Mouse (Mus musculus) hindbrain, embryonic 15.5 days (tissue): ENCODE data around the gene Slc16a5. TPM values are rescaled to one million over a fixed set of nuclear protein-coding genes. Genes with fewer than 3 reads are reported as not detected.

Experiments
- ATAC-seq: fragments of 200-750 bp; cut with Nextera tagmentation; 2 replicates; pipeline ENCODE4 v1.8.0; 2017; ENCODE audit warnings: low read depth, moderate number of reproducible peaks, moderate TSS enrichment; ENCODE audit not compliant: low FRiP score
- H3K27ac ChIP-seq: fragments of 300-500 bp; sonication (generic); replicated peaks from 2 replicates; pipeline ENCODE4 v1.5.1; 2015; ENCODE audit warnings: mild to moderate bottlenecking, inconsistent platforms
- H3K27me3 ChIP-seq: fragments of 300-500 bp; sonication (generic); 2 replicates; pipeline ENCODE4 v1.6.1; 2015; ENCODE audit warnings: control low read depth, inconsistent platforms
- H3K36me3 ChIP-seq: fragments of 300-500 bp; sonication (generic); 2 replicates; pipeline ENCODE4 v1.6.1; 2015; ENCODE audit warnings: control low read depth, inconsistent platforms
- H3K4me1 ChIP-seq: fragments of 300-500 bp; sonication (generic); replicated peaks from 2 replicates; pipeline ENCODE4 v1.6.1; 2015; ENCODE audit warnings: control low read depth, inconsistent platforms
- H3K4me2 ChIP-seq: fragments of 300-500 bp; sonication (generic); 2 replicates; pipeline ENCODE4 v1.6.1; 2015; ENCODE audit warnings: moderate library complexity, mild to moderate bottlenecking, inconsistent platforms
- H3K4me3 ChIP-seq: fragments of 300-500 bp; sonication (generic); 2 replicates; pipeline ENCODE4 v1.5.1; 2015; ENCODE audit warnings: mild to moderate bottlenecking, inconsistent platforms
- H3K9ac ChIP-seq: fragments of 300-500 bp; sonication (generic); 2 replicates; pipeline ENCODE4 v1.6.1; 2015; ENCODE audit warnings: inconsistent platforms
- H3K9me3 ChIP-seq: fragments of 300-500 bp; sonication (generic); 2 replicates; pipeline ENCODE4 v1.6.1; 2016; ENCODE audit warnings: control low read depth, inconsistent platforms
- WGBS: fragments of 180-500 bp; shearing (Covaris S2); methylation state at CpG from one replicate; pipeline ENCODE4 v1.1.7; 2015; 5-methylcytosine and 5-hydroxymethylcytosine counted together
- polyA plus RNA-seq: library from polyadenylated mRNA; unstranded; fragments of >200 nt; fragmentation: Nextera tagmentation; extraction: Ambion mirVana; gene quantifications from 2 replicates; pipeline ENCODE4 v1.2.1, GENCODE M21; 2015

Gene Slc16a5
- polyA plus RNA-seq, 1 experiment from 2014 or later = 0.17 TPM

- Histone ChIP-seq H3K4me2 (peak overlapping the region; percentile 76), H3K27me3 (no peaks in the 10 kb centered on the region), H3K4me1 (peaks cover 44% of the 10 kb centered on the region), H3K9me3 (no peaks in the 10 kb centered on the region), H3K4me3 (peak overlapping the region; percentile 98), H3K27ac (peak overlapping the region; percentile 91), H3K36me3 (no peaks in the 10 kb centered on the region), H3K9ac (peak overlapping the region; percentile 99)
- no peak for ATAC-seq
- WGBS = 9% methylated on average over 8 of the region's 8 CpGs
These were observed 50.3 kb downstream of the Slc16a5 start for GRCm38 (mm10) chr11:115512407-115513183.

GRCm38 (mm10) chr11:115513271-115514237 lies 51.3 kb downstream of the Slc16a5 start:
- Histone ChIP-seq H3K36me3 (no peaks in the 10 kb centered on the region), H3K4me2 (peak overlapping the region; percentile 76), H3K27ac (peak overlapping the region; percentile 91), H3K4me1 (peaks cover 34% of the 10 kb centered on the region), H3K9me3 (no peaks in the 10 kb centered on the region), H3K9ac (peak overlapping the region; percentile 99), H3K27me3 (no peaks in the 10 kb centered on the region), H3K4me3 (peak overlapping the region; percentile 98)
- WGBS = under 1% methylated on average over 57 of the region's 57 CpGs
- ATAC-seq = peak; percentile 71

- H3K4me2 ChIP-seq = peak within 1 kb of the TSS; percentile 76
- peak; percentile 98 for ATAC-seq
- peak within 1 kb of the TSS; percentile 99 for H3K9ac ChIP-seq
- under 1% methylated on average over 24 of the region's 24 CpGs for WGBS
- peak within 1 kb of the TSS; percentile 91 for H3K27ac ChIP-seq
- no peaks in the 10 kb centered on the region for H3K9me3 ChIP-seq
- no peaks in the 10 kb centered on the region for H3K27me3 ChIP-seq
- H3K4me3 ChIP-seq = peak within 1 kb of the TSS; percentile 98
- H3K36me3 ChIP-seq = no peaks in the 10 kb centered on the region
- peaks cover 29% of the 10 kb centered on the region for H3K4me1 ChIP-seq
These were observed 52.0 kb downstream of the Slc16a5 start, which contains the start of gene Jpt1 for GRCm38 (mm10) chr11:115514238-115514663. Jpt1 (minus strand) TSS chr11:115514387.

GRCm38 (mm10) chr11:115515021-115515420 lies 52.7 kb downstream of the Slc16a5 start:
- Histone ChIP-seq H3K9me3 (no peaks in the 10 kb centered on the region), H3K4me3 (no peak overlapping the region), H3K4me2 (peak overlapping the region; percentile 76; the same call in 1 of the 2 replicates), H3K27ac (no peak overlapping the region), H3K9ac (no peak overlapping the region), H3K27me3 (no peaks in the 10 kb centered on the region), H3K36me3 (no peaks in the 10 kb centered on the region), H3K4me1 (peaks cover 25% of the 10 kb centered on the region)
- 77% methylated on average over 6 of the region's 6 CpGs for WGBS
- no peak for ATAC-seq

GRCm38 (mm10) chr11:115516942-115517341 lies 54.7 kb downstream of the Slc16a5 start:
- no peak overlapping the region for H3K27ac ChIP-seq
- no peak overlapping the region for H3K4me3 ChIP-seq
- no peak overlapping the region for H3K4me2 ChIP-seq
- no peak for ATAC-seq
- 0 out of 2 replicates have a peak, but pooled peaks cover 2% of the 10 kb centered on the region for H3K36me3 ChIP-seq
- WGBS = 81% methylated on average over 5 of the region's 5 CpGs
- H3K9ac ChIP-seq = no peak overlapping the region
- no peaks in the 10 kb centered on the region for H3K9me3 ChIP-seq
- H3K27me3 ChIP-seq = no peaks in the 10 kb centered on the region
- peaks cover 6% of the 10 kb centered on the region for H3K4me1 ChIP-seq

GRCm38 (mm10) chr11:115518693-115519092 lies 56.4 kb downstream of the Slc16a5 start:
- no peak overlapping the region for H3K9ac ChIP-seq
- H3K4me3 ChIP-seq = no peak overlapping the region
- peaks cover 12% of the 10 kb centered on the region for H3K36me3 ChIP-seq
- no peaks in the 10 kb centered on the region for H3K4me1 ChIP-seq
- no peak overlapping the region for H3K4me2 ChIP-seq
- no peaks in the 10 kb centered on the region for H3K27me3 ChIP-seq
- no peaks in the 10 kb centered on the region for H3K9me3 ChIP-seq
- 71% methylated on average over 9 of the region's 9 CpGs for WGBS
- no peak for ATAC-seq
- no peak overlapping the region for H3K27ac ChIP-seq

- Histone ChIP-seq H3K4me2 (no peak overlapping the region), H3K4me1 (no peaks in the 10 kb centered on the region), H3K27ac (no peak overlapping the region), H3K9ac (no peak overlapping the region), H3K9me3 (no peaks in the 10 kb centered on the region), H3K36me3 (peaks cover 16% of the 10 kb centered on the region), H3K27me3 (no peaks in the 10 kb centered on the region), H3K4me3 (no peak overlapping the region)
- 94% methylated on average over 3 of the region's 3 CpGs for WGBS
- ATAC-seq = no peak
These were observed 57.3 kb downstream of the Slc16a5 start for GRCm38 (mm10) chr11:115519581-115519980.

GRCm38 (mm10) chr11:115520218-115520617 lies 57.9 kb downstream of the Slc16a5 start:
- no peak overlapping the region for H3K4me2 ChIP-seq
- 59% methylated on average over 2 of the region's 2 CpGs for WGBS
- H3K9me3 ChIP-seq = no peaks in the 10 kb centered on the region
- H3K27ac ChIP-seq = no peak overlapping the region
- no peaks in the 10 kb centered on the region for H3K4me1 ChIP-seq
- no peak for ATAC-seq
- H3K36me3 ChIP-seq = peaks cover 23% of the 10 kb centered on the region
- H3K4me3 ChIP-seq = no peak overlapping the region
- no peaks in the 10 kb centered on the region for H3K27me3 ChIP-seq
- H3K9ac ChIP-seq = no peak overlapping the region

- Histone ChIP-seq H3K4me2 (no peak overlapping the region), H3K4me1 (no peaks in the 10 kb centered on the region), H3K36me3 (peaks cover 30% of the 10 kb centered on the region), H3K27me3 (no peaks in the 10 kb centered on the region), H3K9ac (no peak overlapping the region), H3K27ac (no peak overlapping the region), H3K4me3 (no peak overlapping the region), H3K9me3 (no peaks in the 10 kb centered on the region)
- WGBS = 87% methylated on average over 4 of the region's 4 CpGs
- no peak for ATAC-seq
These were observed 58.8 kb downstream of the Slc16a5 start for GRCm38 (mm10) chr11:115521080-115521479.

- no peak overlapping the region for H3K9ac ChIP-seq
- peaks cover 42% of the 10 kb centered on the region for H3K36me3 ChIP-seq
- no peak overlapping the region for H3K4me3 ChIP-seq
- no peaks in the 10 kb centered on the region for H3K4me1 ChIP-seq
- no peaks in the 10 kb centered on the region for H3K9me3 ChIP-seq
- no peak for ATAC-seq
- no peaks in the 10 kb centered on the region for H3K27me3 ChIP-seq
- H3K4me2 ChIP-seq = no peak overlapping the region
- no peak overlapping the region for H3K27ac ChIP-seq
- WGBS = 87% methylated on average over 2 of the region's 2 CpGs
These were observed 60.0 kb downstream of the Slc16a5 start for GRCm38 (mm10) chr11:115522238-115522637.

GRCm38 (mm10) chr11:115522703-115523102 lies 60.4 kb downstream of the Slc16a5 start:
- Histone ChIP-seq H3K4me3 (no peak overlapping the region), H3K9ac (no peak overlapping the region), H3K9me3 (no peaks in the 10 kb centered on the region), H3K27ac (no peak overlapping the region), H3K4me2 (no peak overlapping the region), H3K27me3 (no peaks in the 10 kb centered on the region), H3K36me3 (peaks cover 46% of the 10 kb centered on the region), H3K4me1 (no peaks in the 10 kb centered on the region)
- no peak for ATAC-seq
- WGBS = 68% methylated on average over 2 of the region's 2 CpGs
